In the genomic region with DNA sequence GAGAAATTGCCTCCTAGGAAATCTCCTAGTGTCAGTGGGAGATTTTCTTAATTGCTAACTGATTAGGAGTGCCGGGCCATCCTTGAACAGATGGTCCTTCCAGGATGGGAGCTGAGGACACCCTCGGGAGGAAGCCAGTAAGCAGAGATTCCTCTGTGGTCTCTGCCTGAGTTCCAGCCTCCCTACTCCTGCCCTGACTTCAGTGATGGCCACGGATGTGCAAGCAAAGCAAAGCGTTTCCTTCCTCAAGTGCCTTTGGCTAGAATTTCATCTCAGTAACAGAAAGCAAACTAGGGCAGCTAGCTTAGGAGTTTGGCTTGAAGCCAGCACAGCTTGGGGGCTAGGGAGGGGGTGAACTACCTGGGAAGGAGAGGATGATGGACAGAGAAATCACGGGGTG, we compare ENCODE assay signal across 35 mouse cellular contexts. TPM values are rescaled to one million over a fixed set of nuclear protein-coding genes. Genes with fewer than 3 reads are reported as not detected.
"Had no signal": no experiment of that assay in that cellular context is flagged by ENCODE, and none has a peak within 500 bp of the region (broad histone marks: within the 10 kb centered on the region; RNA-seq: fewer than 3 reads in every experiment).

No protein-coding gene starts in this region.

- DNase-seq: forebrain, postnatal 0 days; gastrocnemius, postnatal 14 days; gastrocnemius, postnatal 36 days; heart, adult 2 months; heart, postnatal 14 days; heart, postnatal 36 days; kidney, adult 18-20 months; kidney, adult 8-10 months; kidney, postnatal 10 days; kidney, postnatal 4 days; liver had no signal

- H3K4me2 ChIP-seq: intestine, embryonic 15.5 days had no signal

- H3K27ac ChIP-seq: heart, adult 2 months; heart, embryonic 13.5 days; heart, embryonic 15.5 days; hindbrain, embryonic 10.5 days; hindbrain, embryonic 12.5 days; hindbrain, embryonic 14.5 days; intestine, embryonic 15.5 days; layer of hippocampus, adult 2 months; left cerebral cortex, adult 2 months; limb, embryonic 10.5 days; limb, embryonic 12.5 days had no signal

- H3K9ac ChIP-seq: forebrain, postnatal 0 days; heart, embryonic 13.5 days; heart, embryonic 15.5 days; hindbrain, embryonic 12.5 days; hindbrain, embryonic 14.5 days; intestine, embryonic 15.5 days; limb, embryonic 12.5 days had no signal

- H3K4me1 ChIP-seq: heart, embryonic 13.5 days; heart, embryonic 15.5 days; hindbrain, embryonic 10.5 days; hindbrain, embryonic 12.5 days; intestine, embryonic 15.5 days; limb, embryonic 10.5 days; limb, embryonic 12.5 days had no signal

- H3K27me3 ChIP-seq: heart, embryonic 13.5 days; heart, embryonic 15.5 days; hindbrain, embryonic 12.5 days; intestine, embryonic 15.5 days; limb, embryonic 12.5 days had no signal

- H3K9me3 ChIP-seq: heart, embryonic 13.5 days; heart, embryonic 15.5 days; hindbrain, embryonic 10.5 days; hindbrain, embryonic 12.5 days; intestine, embryonic 15.5 days; limb, embryonic 10.5 days; limb, embryonic 12.5 days had no signal

- H3K4me3 ChIP-seq: heart, adult 2 months; heart, embryonic 15.5 days; hindbrain, embryonic 10.5 days; hindbrain, embryonic 12.5 days; intestine, embryonic 15.5 days; layer of hippocampus, adult 2 months; left cerebral cortex, adult 2 months; limb, embryonic 10.5 days; limb, embryonic 12.5 days had no signal

- ATAC-seq: forebrain, postnatal 0 days; hindbrain, embryonic 16.5 days; inflammation-experienced regulatory T-cells, adult 6 months; intestine, embryonic 15.5 days; intestine, postnatal 0 days had no signal

- H3K36me3 ChIP-seq: heart, embryonic 13.5 days; heart, embryonic 15.5 days; hindbrain, embryonic 10.5 days; hindbrain, embryonic 12.5 days; intestine, embryonic 15.5 days; limb, embryonic 10.5 days; limb, embryonic 12.5 days had no signal

RNA-seq across cellular contexts. Expression of a gene that starts 4.5 kb away (rescaled TPM):
- total RNA-seq: forebrain, postnatal 0 days; gastrocnemius, adult 18-20 months; gastrocnemius, adult 8-10 months; gastrocnemius, postnatal 14 days; gastrocnemius, postnatal 36 days; heart, adult 2 months; heart, postnatal 14 days; heart, postnatal 36 days; layer of hippocampus, adult 2 months; layer of hippocampus, postnatal 10 days; layer of hippocampus, postnatal 25 days; left cerebral cortex, adult 2 months; left cerebral cortex, postnatal 14 days; left cerebral cortex, postnatal 36 days had no signal
- polyA plus RNA-seq: forebrain, postnatal 0 days; gonadal fat pad, adult 2 months; heart, adult 2 months; heart, embryonic 11.5 days; heart, embryonic 13.5 days; heart, embryonic 15.5 days; heart, postnatal 0 days; hindbrain, embryonic 10.5 days; hindbrain, embryonic 12.5 days; hindbrain, embryonic 14.5 days; hindbrain, embryonic 16.5 days; inflammation-experienced regulatory T-cells, adult 6 months; intestine, embryonic 15.5 days; intestine, postnatal 0 days; kidney, embryonic 14.5 days; kidney, embryonic 16.5 days; limb, embryonic 10.5 days; limb, embryonic 12.5 days had no signal

RNA-seq across cellular contexts. Expression of a gene that starts 12.8 kb away (rescaled TPM):
- polyA plus RNA-seq: limb, embryonic 10.5 days had no signal
